7 mouse cellular contexts compared by ENCODE assay signal in genomic region chr6:29853213-29853899, GRCm38 (mm10).
DNase-seq lines count a peak whose midpoint lies in the region; ATAC-seq lines count a peak whose summit lies in the region.

No protein-coding gene starts in this region.

- peak; percentile 83 for DNase-seq in adrenal gland, postnatal 14 days
- peak; percentile 85 for DNase-seq in embryonic facial prominence, embryonic 10.5 days (ENCODE audit: low spot score)
- peak; percentile 93 for DNase-seq in heart, adult 11 months
- peak; percentile 60 for DNase-seq in kidney, adult 11 months
- peak; percentile 77 for DNase-seq in left cerebral cortex, postnatal 4 days
- peak; percentile 70 to 83 for DNase-seq in spleen, postnatal 10 days (ENCODE audit: low spot score in 2 of 2)

- peak; percentile 87 for ATAC-seq in midbrain, embryonic 13.5 days

- 34% methylated on average over 12 of the region's 12 CpGs for WGBS in embryonic facial prominence, embryonic 10.5 days
- 44% methylated on average over 12 of the region's 12 CpGs for WGBS in midbrain, embryonic 13.5 days

- peaks cover 13% of the 10 kb centered on the region for H3K4me1 ChIP-seq in embryonic facial prominence, embryonic 10.5 days
- H3K4me1 ChIP-seq in midbrain, embryonic 13.5 days (replicated peaks) = no peaks in the 10 kb centered on the region

- peak overlapping the region; percentile 83 for H3K27ac ChIP-seq in embryonic facial prominence, embryonic 10.5 days (replicated peaks)
- peak overlapping the region; percentile 41; the same call in 1 of the 2 replicates for H3K27ac ChIP-seq in midbrain, embryonic 13.5 days

- peak overlapping the region; percentile 27; the same call in 1 of the 2 replicates for H3K4me3 ChIP-seq in embryonic facial prominence, embryonic 10.5 days
- H3K4me3 ChIP-seq in midbrain, embryonic 13.5 days (replicated peaks) = no peak overlapping the region

- no peaks in the 10 kb centered on the region for H3K27me3 ChIP-seq in embryonic facial prominence, embryonic 10.5 days (replicated peaks; ENCODE audit: low read depth, poor library complexity, severe bottlenecking)
- H3K27me3 ChIP-seq in midbrain, embryonic 13.5 days = no peaks in the 10 kb centered on the region

- H3K36me3 ChIP-seq in embryonic facial prominence, embryonic 10.5 days (replicated peaks) = no peaks in the 10 kb centered on the region
- H3K36me3 ChIP-seq in midbrain, embryonic 13.5 days = no peaks in the 10 kb centered on the region

- H3K9ac ChIP-seq in midbrain, embryonic 13.5 days (replicated peaks) = 0 out of 2 replicates have a peak overlapping the region, but pooled peaks have one; percentile 30

- no peak overlapping the region for H3K4me2 ChIP-seq in midbrain, embryonic 13.5 days (replicated peaks)

- intact Hi-C loops in left cerebral cortex, postnatal 4 days (cut with DNase I) = loop anchor here (10.0 kb wide), 1 partner anchor 231 kb away; no protein-coding TSS in a partner anchor

- H3K9me3 ChIP-seq in embryonic facial prominence, embryonic 10.5 days = no peaks in the 10 kb centered on the region
- H3K9me3 ChIP-seq in midbrain, embryonic 13.5 days = no peaks in the 10 kb centered on the region
